Mouse (Mus musculus): ENCODE measurements around the gene Myo7a. TPM values are rescaled to one million over a fixed set of nuclear protein-coding genes. Genes with fewer than 3 reads are reported as not detected.

Gene Myo7a
- polyA plus RNA-seq, 1 experiment from 2014 or later: 5.1 TPM

GRCm38 (mm10) chr7:98048101-98048824 lies 71.1 kb downstream of the Myo7a start:
- Histone ChIP-seq H3K4me3 (no peak overlapping the region), H3K9me3 (replicated peaks) (no peaks in the 10 kb centered on the region), H3K27me3 (no peaks in the 10 kb centered on the region), H3K9ac (no peak overlapping the region), H3K4me2 (no peak overlapping the region), H3K4me1 (replicated peaks) (no peaks in the 10 kb centered on the region), H3K27ac (no peak overlapping the region), H3K36me3 (no peaks in the 10 kb centered on the region)
- 62% methylated on average over 9 of the region's 9 CpGs for WGBS
- ATAC-seq (replicated peaks; ENCODE audit: insufficient number of reproducible peaks, insufficient read depth, low FRiP score, low read depth): no peak

- H3K4me1 ChIP-seq (replicated peaks): no peaks in the 10 kb centered on the region
- WGBS: 77% methylated on average over 7 of the region's 7 CpGs
- H3K9ac ChIP-seq: no peak overlapping the region
- H3K9me3 ChIP-seq (replicated peaks): no peaks in the 10 kb centered on the region
- H3K27me3 ChIP-seq: no peaks in the 10 kb centered on the region
- no peak overlapping the region for H3K27ac ChIP-seq
- no peak overlapping the region for H3K4me3 ChIP-seq
- H3K4me2 ChIP-seq: no peak overlapping the region
- H3K36me3 ChIP-seq: no peaks in the 10 kb centered on the region
- no peak for ATAC-seq (replicated peaks; ENCODE audit: insufficient number of reproducible peaks, insufficient read depth, low FRiP score, low read depth)
These were observed 116.7 kb downstream of the Myo7a start for GRCm38 (mm10) chr7:98002617-98003016.

Other genes with a start within 250 kb of the Myo7a start
- gene Gdpd4, start 199.6 kb downstream of the Myo7a start, polyA plus RNA-seq (2015; fragmentation: Nextera tagmentation; extraction: Ambion mirVana): not detected in 2 replicates
- 0.08 and 0.27 TPM in 2 replicates for gene Omp, start 26.0 kb upstream of the Myo7a start, polyA plus RNA-seq (2015; fragmentation: Nextera tagmentation; extraction: Ambion mirVana)
- gene Capn5, start 58.8 kb upstream of the Myo7a start, polyA plus RNA-seq (2015; fragmentation: Nextera tagmentation; extraction: Ambion mirVana): 2.7 and 9.1 TPM in 2 replicates
- gene B3gnt6, start 80.0 kb upstream of the Myo7a start, polyA plus RNA-seq (2015; fragmentation: Nextera tagmentation; extraction: Ambion mirVana): 0.19 TPM in 1 of 2 replicates, not detected in the other
- gene Acer3, start 201.7 kb upstream of the Myo7a start, polyA plus RNA-seq (2015; fragmentation: Nextera tagmentation; extraction: Ambion mirVana): 16.2 and 16.9 TPM in 2 replicates
- 4.6 and 6.1 TPM in 2 replicates for gene Tsku, start 241.8 kb upstream of the Myo7a start, polyA plus RNA-seq (2015; fragmentation: Nextera tagmentation; extraction: Ambion mirVana)